8 mouse cellular contexts compared by ENCODE assay signal in genomic region chr15:98153625-98154024, GRCm38 (mm10). TPM values are rescaled to one million over a fixed set of nuclear protein-coding genes. Genes with fewer than 3 reads are reported as not detected.
DNase-seq lines count a peak whose midpoint lies in the region; ATAC-seq and TF ChIP-seq lines count a peak whose summit lies in the region.
"Had no signal": no experiment of that assay in that cellular context is flagged by ENCODE, and none has a peak within 500 bp of the region (broad histone marks: within the 10 kb centered on the region; RNA-seq: fewer than 3 reads in every experiment).

No protein-coding gene starts in this region.

- H3K27me3 ChIP-seq in limb, embryonic 11.5 days (ENCODE audit: control insufficient read depth, insufficient read depth, low read length) = no peaks in the 10 kb centered on the region
- no peaks in the 10 kb centered on the region for H3K27me3 ChIP-seq in limb, embryonic 10.5 days (ENCODE audit: low read depth, poor library complexity, severe bottlenecking)

- no peak for TF ChIP-seq POLR2A in bone marrow macrophage, adult 2 months (IDR thresholded peaks at IDR 0.05; ENCODE audit: borderline replicate concordance, low read depth, low read length)

- DNase-seq in limb, embryonic 11.5 days (ENCODE audit: low spot score) = peak; percentile 41
- DNase-seq in limb, embryonic 10.5 days (ENCODE audit: low spot score) = no peak
- DNase-seq in ES-CJ7 (ENCODE audit: low read depth, low spot score) = peak; percentile 74
- peak; percentile 25 for DNase-seq in yolk sac, embryonic 10.5 days (ENCODE audit: low spot score)
- no peak for DNase-seq in layer of hippocampus, postnatal 10 days (ENCODE audit: low spot score in 2 of 2)

- TF ChIP-seq CTCF in bone marrow macrophage, adult 2 months (IDR thresholded peaks at IDR 0.05; ENCODE audit: low read depth, low read length) = no peak

- H3K9me3 ChIP-seq in limb, embryonic 11.5 days (ENCODE audit: control insufficient read depth, low read length) = no peaks in the 10 kb centered on the region
- H3K9me3 ChIP-seq in limb, embryonic 10.5 days (replicated peaks) = no peaks in the 10 kb centered on the region

- WGBS in limb, embryonic 11.5 days = 30% methylated on average over 3 of the region's 3 CpGs
- WGBS in limb, embryonic 10.5 days = 46% methylated on average over 3 of the region's 3 CpGs

- H3K4me2 ChIP-seq in limb, embryonic 11.5 days (ENCODE audit: low read depth, severe bottlenecking) = no peak overlapping the region

- no peak for ATAC-seq in limb, embryonic 11.5 days (ENCODE audit: insufficient number of reproducible peaks, low FRiP score, low TSS enrichment, low read depth)
- peak; percentile 78 for ATAC-seq in inflammation-experienced regulatory T-cells, adult 6 months

- no peaks in the 10 kb centered on the region for H3K36me3 ChIP-seq in limb, embryonic 11.5 days (ENCODE audit: control insufficient read depth, insufficient read depth, low read length)
- H3K36me3 ChIP-seq in limb, embryonic 10.5 days = no peaks in the 10 kb centered on the region

- H3K27ac ChIP-seq in limb, embryonic 11.5 days (replicated peaks; ENCODE audit: low read depth, low read length) = no peak overlapping the region
- H3K27ac ChIP-seq in limb, embryonic 10.5 days = no peak overlapping the region
- H3K27ac ChIP-seq in bone marrow macrophage, adult 2 months (ENCODE audit: insufficient read depth, low read depth, low read length) = peak overlapping the region; percentile 15; the same call in 1 of the 2 replicates

- no peak overlapping the region for H3K9ac ChIP-seq in limb, embryonic 11.5 days (ENCODE audit: low read length)

- no peaks in the 10 kb centered on the region for H3K4me1 ChIP-seq in limb, embryonic 11.5 days (ENCODE audit: control insufficient read depth, insufficient read depth, low read length)
- H3K4me1 ChIP-seq in limb, embryonic 10.5 days = no peaks in the 10 kb centered on the region
- H3K4me1 ChIP-seq in bone marrow macrophage, adult 2 months (ENCODE audit: control insufficient read depth, insufficient read depth, low read length) = peaks cover 10% of the 10 kb centered on the region

- H3K4me3 ChIP-seq in limb, embryonic 11.5 days (ENCODE audit: low read depth, low read length) = no peak overlapping the region
- H3K4me3 ChIP-seq in limb, embryonic 10.5 days = no peak overlapping the region
- H3K4me3 ChIP-seq in bone marrow macrophage, adult 2 months (ENCODE audit: insufficient read depth, low read length) = no peak overlapping the region

RNA-seq across cellular contexts. Expression of gene Asb8, which starts 11.8 kb away (rescaled TPM):
- polyA plus RNA-seq in limb, embryonic 11.5 days (2014; fragmentation: Nextera tagmentation; extraction: Ambion mirVana) = 47.1 and 47.2 TPM in 2 replicates
- polyA plus RNA-seq in limb, embryonic 10.5 days (2016; fragmentation: Nextera tagmentation; extraction: Ambion mirVana) = 36.1 and 40.4 TPM in 2 replicates
- polyA plus RNA-seq in bone marrow macrophage, adult 2 months (2012; ENCODE audit: insufficient read depth, insufficient read length, missing spikeins) = 28.2 and 33.5 TPM in 2 replicates
- 10 to 100 TPM; 37.1 to 44.9 (median 41.2) TPM for polyA plus RNA-seq in inflammation-experienced regulatory T-cells, adult 6 months (2017; shearing (Covaris generic))
- total RNA-seq in layer of hippocampus, postnatal 10 days (2021) = 10 to 100 TPM; 40.8 to 40.9 TPM

RNA-seq across cellular contexts. Expression of gene Ccdc184, which starts 13.3 kb away (rescaled TPM):
- polyA plus RNA-seq in limb, embryonic 11.5 days (2014; fragmentation: Nextera tagmentation; extraction: Ambion mirVana) = 0.40 and 0.70 TPM in 2 replicates
- polyA plus RNA-seq in limb, embryonic 10.5 days (2016; fragmentation: Nextera tagmentation; extraction: Ambion mirVana) = 0.11 and 0.33 TPM in 2 replicates
- not detected in 2 replicates for polyA plus RNA-seq in bone marrow macrophage, adult 2 months (2012; ENCODE audit: insufficient read depth, insufficient read length, missing spikeins)
- polyA plus RNA-seq in inflammation-experienced regulatory T-cells, adult 6 months (2017; shearing (Covaris generic)) = under 1 TPM; 0.25 to 0.91 (median 0.36) TPM
- 10 to 100 TPM; 31.3 to 32.1 TPM for total RNA-seq in layer of hippocampus, postnatal 10 days (2021)

RNA-seq across cellular contexts. Expression of gene Olfr288, which starts 41.7 kb away (rescaled TPM):
- polyA plus RNA-seq in limb, embryonic 11.5 days (2014; fragmentation: Nextera tagmentation; extraction: Ambion mirVana) = not detected in 2 replicates
- polyA plus RNA-seq in limb, embryonic 10.5 days (2016; fragmentation: Nextera tagmentation; extraction: Ambion mirVana) = not detected in 2 replicates
- not detected in 2 replicates for polyA plus RNA-seq in bone marrow macrophage, adult 2 months (2012; ENCODE audit: insufficient read depth, insufficient read length, missing spikeins)
- not detected for polyA plus RNA-seq in inflammation-experienced regulatory T-cells, adult 6 months (2017; shearing (Covaris generic))
- total RNA-seq in layer of hippocampus, postnatal 10 days (2021) = not detected
- polyA plus RNA-seq: intestine, embryonic 14.5 days had no signal

Comparison
In these comparisons a context has a peak if more than half of its experiments do, and no peak if none do; other contexts are left out.
1. DNase-seq: peak in limb, embryonic 11.5 days (single experiment), ES-CJ7 (single experiment) and yolk sac, embryonic 10.5 days (single experiment); none in limb, embryonic 10.5 days (single experiment) and layer of hippocampus, postnatal 10 days (0 of 2).